Mouse (Mus musculus) thymus, adult 2 months (tissue): Measurements from ENCODE around the gene Gdpd3. TPM values are rescaled to one million over a fixed set of nuclear protein-coding genes. Genes with fewer than 3 reads are reported as not detected.

ENCODE experiments used
- DNase-seq: peaks from one replicate; pipeline ENCODE4 v3.0.0; 2021
- H3K27ac ChIP-seq: fragments of 200-500 bp; 2 replicates; pipeline ENCODE4 v1.5.1; 2012; ENCODE audit warnings: low read length, control low read depth; ENCODE audit not compliant: control insufficient read depth, insufficient read depth
- H3K27me3 ChIP-seq: fragments of 200-500 bp; 2 replicates; pipeline ENCODE4 v1.6.1; 2012; ENCODE audit warnings: mild to moderate bottlenecking, low read length, moderate library complexity, mixed read lengths; ENCODE audit not compliant: control insufficient read depth, insufficient read depth
- H3K36me3 ChIP-seq: fragments of 200-500 bp; 2 replicates; pipeline ENCODE4 v1.6.1; 2012; ENCODE audit warnings: mild to moderate bottlenecking, low read length, moderate library complexity; ENCODE audit not compliant: control insufficient read depth, insufficient read depth
- H3K4me1 ChIP-seq: fragments of 200-500 bp; replicated peaks from 2 replicates; pipeline ENCODE4 v1.6.1; 2012; ENCODE audit warnings: low read length; ENCODE audit not compliant: control insufficient read depth, insufficient read depth
- H3K4me3 ChIP-seq: fragments of 200-500 bp; 2 replicates; pipeline ENCODE4 v1.5.1; 2012; ENCODE audit warnings: mild to moderate bottlenecking, low read length, control low read depth, moderate library complexity; ENCODE audit not compliant: control insufficient read depth, insufficient read depth
- CTCF ChIP-seq: fragments of 200-500 bp; IDR thresholded peaks from 2 replicates; pipeline ENCODE4 v1.5.1; 2012; ENCODE audit warnings: mild to moderate bottlenecking, control low read depth, low read length, moderate library complexity, borderline replicate concordance; ENCODE audit not compliant: control insufficient read depth, poor library complexity, insufficient read depth; ENCODE audit errors: extremely low read depth
- POLR2A ChIP-seq: fragments of 200-500 bp; IDR thresholded peaks from 2 replicates; pipeline ENCODE4 v1.6.1; 2012; ENCODE audit warnings: mild to moderate bottlenecking, low read length, control low read depth, moderate library complexity; ENCODE audit not compliant: control insufficient read depth, poor library complexity, insufficient read depth; ENCODE audit errors: extremely low read depth
- WGBS: fragments of 180-500 bp; shearing (Covaris S2); methylation state at CpG from one replicate; pipeline ENCODE4 v1.1.7; 2018; 5-methylcytosine and 5-hydroxymethylcytosine counted together
- polyA plus RNA-seq: library from polyadenylated mRNA; depleted of rRNA; stranded (reverse); fragments of >200 nt; gene quantifications from 2 replicates; pipeline ENCODE4 v1.2.3, GENCODE M21; 2012

The Gdpd3 gene
- polyA plus RNA-seq, 1 experiment: 15.7 TPM

GRCm38 (mm10) chr7:126792721-126793443, 26.7 kb downstream of the Gdpd3 start:
- TF ChIP-seq CTCF: no peak
- no peak for TF ChIP-seq POLR2A
- Histone ChIP-seq H3K27me3 (no peaks in the 10 kb centered on the region), H3K27ac (peak overlapping the region; percentile 75), H3K4me3 (no peak overlapping the region), H3K36me3 (peaks cover 21% of the 10 kb centered on the region), H3K4me1 (peaks cover 31% of the 10 kb centered on the region)
- 38% methylated on average over 11 of the region's 11 CpGs for WGBS
- no peak for DNase-seq

DNA sequence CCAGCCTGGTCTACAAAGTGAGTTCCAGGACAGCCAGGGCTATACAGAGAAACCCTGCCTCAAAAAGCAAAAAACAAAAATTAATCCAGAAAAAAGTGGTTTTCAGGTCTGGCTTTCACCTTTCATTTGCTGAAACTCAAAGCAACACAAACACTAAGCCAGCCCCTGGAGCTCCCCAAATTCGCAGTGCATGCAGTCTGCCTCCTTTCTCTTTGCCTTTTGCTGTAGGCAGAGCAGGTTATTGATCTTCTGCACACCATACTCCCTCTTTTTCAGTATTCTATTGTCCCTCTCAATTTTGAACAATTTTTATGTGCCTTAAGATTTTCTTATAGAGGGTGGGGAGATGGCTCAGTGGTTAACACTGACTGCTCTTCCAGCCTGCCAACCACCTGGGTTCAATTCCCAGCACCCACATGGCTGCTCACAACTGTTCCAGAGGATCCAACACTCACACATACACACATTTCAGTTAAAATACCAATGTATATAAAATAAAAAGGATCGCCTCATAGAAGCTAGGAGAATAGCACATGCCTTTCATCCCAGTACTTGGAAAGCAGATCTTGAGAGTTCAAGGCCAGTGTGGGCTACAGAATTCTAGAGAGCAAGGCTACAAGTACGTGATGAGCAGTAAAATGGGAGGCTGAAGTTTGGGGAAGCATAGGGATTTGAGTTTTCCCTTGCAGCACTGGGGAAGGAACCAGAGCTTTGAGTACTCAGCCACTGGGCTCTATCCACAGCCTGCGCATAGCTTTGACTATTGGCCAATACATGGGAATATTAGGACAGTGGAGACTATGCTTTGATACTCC, 27.5 kb downstream of the Gdpd3 start:
- TF ChIP-seq POLR2A (no peak), CTCF (no peak)
- Histone ChIP-seq H3K4me3 (no peak overlapping the region), H3K27ac (peak overlapping the region; percentile 82), H3K27me3 (no peaks in the 10 kb centered on the region), H3K36me3 (peaks cover 14% of the 10 kb centered on the region), H3K4me1 (peaks cover 35% of the 10 kb centered on the region)
- WGBS: 90% methylated on average over 4 of the region's 4 CpGs
- no peak for DNase-seq

- WGBS: 26% methylated on average over 4 of the region's 4 CpGs
- no peaks in the 10 kb centered on the region for H3K27me3 ChIP-seq
- H3K4me1 ChIP-seq: peaks cover 35% of the 10 kb centered on the region
- H3K27ac ChIP-seq: peak overlapping the region; percentile 82
- no peak for DNase-seq
- H3K36me3 ChIP-seq: peaks cover 8% of the 10 kb centered on the region; the same call in 1 of the 2 replicates
- TF ChIP-seq POLR2A (no peak), CTCF (no peak)
- H3K4me3 ChIP-seq: no peak overlapping the region
Observed at GRCm38 (mm10) chr7:126794271-126794605, 28.1 kb downstream of the Gdpd3 start.

GRCm38 (mm10) chr7:126795387-126796317, 29.5 kb downstream of the Gdpd3 start:
- H3K4me3 ChIP-seq: no peak overlapping the region
- H3K4me1 ChIP-seq: peaks cover 39% of the 10 kb centered on the region
- no peaks in the 10 kb centered on the region for H3K36me3 ChIP-seq
- no peak for DNase-seq
- TF ChIP-seq CTCF (no peak), POLR2A (no peak)
- no peaks in the 10 kb centered on the region for H3K27me3 ChIP-seq
- no peak overlapping the region for H3K27ac ChIP-seq
- WGBS: 92% methylated on average over 16 of the region's 16 CpGs

GRCm38 (mm10) chr7:126796350-126796932, 30.3 kb downstream of the Gdpd3 start:
- 78% methylated on average over 8 of the region's 8 CpGs for WGBS
- Histone ChIP-seq H3K27ac (no peak overlapping the region), H3K27me3 (no peaks in the 10 kb centered on the region), H3K4me1 (peaks cover 37% of the 10 kb centered on the region), H3K4me3 (no peak overlapping the region), H3K36me3 (no peaks in the 10 kb centered on the region)
- DNase-seq: no peak
- TF ChIP-seq POLR2A (no peak), CTCF (no peak)
